Mouse (Mus musculus) midbrain, embryonic 16.5 days (tissue): Measurements from ENCODE around the gene Usp22. TPM values are rescaled to one million over a fixed set of nuclear protein-coding genes. Genes with fewer than 3 reads are reported as not detected.
A peak's percentile ranks its signal among the peaks of the same experiment; 100 is the strongest.
"Not testable (repeated sequence)": the region's sequence is repeated elsewhere in the genome, so short reads cannot be mapped to it uniquely, and the experiment has no call there.

Source experiments
- ATAC-seq: fragments of 200-750 bp; cut with Nextera tagmentation; 2 replicates; pipeline ENCODE4 v1.8.0; 2017; ENCODE audit warnings: moderate TSS enrichment
- H3K27ac ChIP-seq: fragments of 300-500 bp; sonication (generic); 2 replicates; pipeline ENCODE4 v1.5.1; 2014; ENCODE audit warnings: mild to moderate bottlenecking, low read length, mixed read lengths
- H3K27me3 ChIP-seq: fragments of 300-500 bp; sonication (generic); 2 replicates; pipeline ENCODE4 v1.6.1; 2014; ENCODE audit warnings: low read depth, low read length, mixed read lengths; ENCODE audit not compliant: control insufficient read depth, insufficient read depth
- H3K36me3 ChIP-seq: fragments of 300-500 bp; sonication (generic); 2 replicates; pipeline ENCODE4 v1.6.1; 2014; ENCODE audit warnings: mild to moderate bottlenecking, low read length, moderate library complexity, mixed read lengths; ENCODE audit not compliant: control insufficient read depth, insufficient read depth
- H3K4me1 ChIP-seq: fragments of 300-500 bp; sonication (generic); 2 replicates; pipeline ENCODE4 v1.6.1; 2014; ENCODE audit warnings: mild to moderate bottlenecking, low read length, mixed read lengths; ENCODE audit not compliant: control insufficient read depth, insufficient read depth
- H3K4me2 ChIP-seq: fragments of 300-500 bp; sonication (generic); 2 replicates; pipeline ENCODE4 v1.6.1; 2014; ENCODE audit warnings: mild to moderate bottlenecking, low read length, mixed read lengths
- H3K4me3 ChIP-seq: fragments of 300-500 bp; sonication (generic); 2 replicates; pipeline ENCODE4 v1.5.1; 2014; ENCODE audit warnings: low read depth, mild to moderate bottlenecking, low read length, moderate library complexity, mixed read lengths
- H3K9ac ChIP-seq: fragments of 300-500 bp; sonication (generic); 2 replicates; pipeline ENCODE4 v1.6.1; 2014; ENCODE audit warnings: low read depth, low read length, mixed read lengths
- H3K9me3 ChIP-seq: fragments of 300-500 bp; sonication (generic); replicated peaks from 2 replicates; pipeline ENCODE4 v1.6.1; 2014; ENCODE audit warnings: mild to moderate bottlenecking, low read length, mixed read lengths; ENCODE audit not compliant: control insufficient read depth, poor library complexity, severe bottlenecking
- WGBS: fragments of 180-500 bp; shearing (Covaris S2); extraction: QIAGEN DNeasy Blood & Tissue Kit; methylation state at CpG from one replicate; pipeline ENCODE4 v1.1.7; 2014; 5-methylcytosine and 5-hydroxymethylcytosine counted together
- polyA plus RNA-seq: library from polyadenylated mRNA; unstranded; fragments of >200 nt; fragmentation: Nextera tagmentation; extraction: Ambion mirVana; gene quantifications from 2 replicates; pipeline ENCODE4 v1.2.1, GENCODE M21; 2015

The Usp22 gene
- polyA plus RNA-seq, 1 experiment from 2014 or later, result 439 TPM

DNA sequence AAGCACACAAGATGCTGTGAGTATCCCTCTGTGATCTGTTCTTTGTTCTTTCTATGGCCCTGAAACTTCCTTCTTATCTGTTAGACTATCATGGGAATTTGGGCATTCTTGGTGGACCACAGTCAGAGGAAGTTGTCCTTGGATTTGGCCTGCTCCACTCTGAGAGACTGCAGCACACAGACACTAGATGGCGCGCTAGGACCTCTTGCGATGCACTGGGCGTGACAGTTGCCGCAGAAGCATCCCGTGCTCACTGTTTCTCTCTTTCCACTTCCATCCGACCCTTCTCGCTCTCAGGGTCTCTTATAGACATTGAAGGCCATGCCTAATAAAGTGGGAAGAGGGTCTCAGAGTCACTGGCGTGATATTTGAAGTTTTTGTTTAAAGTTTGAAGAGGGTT lies 18.5 kb upstream of the Usp22 start:
- WGBS, result 8% methylated on average over 9 of the region's 9 CpGs
- peak; percentile 60; the same call in 1 of the 2 replicates for ATAC-seq
- no peak overlapping the region for H3K4me2 ChIP-seq
- no peak overlapping the region for H3K9ac ChIP-seq
- H3K4me1 ChIP-seq, result no peaks in the 10 kb centered on the region
- H3K27ac ChIP-seq, result no peak overlapping the region
- H3K27me3 ChIP-seq, result no peaks in the 10 kb centered on the region
- H3K9me3 ChIP-seq, result no peaks in the 10 kb centered on the region
- no peaks in the 10 kb centered on the region for H3K36me3 ChIP-seq
- no peak overlapping the region for H3K4me3 ChIP-seq

DNA sequence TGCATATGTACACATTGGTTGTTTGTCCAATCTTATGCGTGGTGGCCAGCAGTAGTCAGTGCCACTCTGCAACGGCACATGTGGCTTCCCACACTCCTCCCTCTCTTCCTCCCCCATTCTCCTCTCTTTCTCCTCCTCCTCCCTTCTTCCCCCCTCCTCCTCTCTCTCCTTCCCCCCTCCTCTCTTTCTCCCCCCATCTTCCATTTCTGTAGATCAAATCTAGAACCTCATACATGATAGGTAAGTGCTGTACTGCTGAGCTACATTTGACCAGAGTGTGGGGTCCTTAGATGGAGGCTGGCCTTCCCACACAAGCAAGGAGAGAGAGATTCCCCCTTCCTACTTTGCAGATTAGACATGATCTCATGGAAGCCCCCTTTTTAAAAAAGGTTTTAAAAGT lies 17.9 kb upstream of the Usp22 start:
- no peaks in the 10 kb centered on the region for H3K4me1 ChIP-seq
- no peaks in the 10 kb centered on the region for H3K36me3 ChIP-seq
- H3K9me3 ChIP-seq, result no peaks in the 10 kb centered on the region
- no peak overlapping the region for H3K27ac ChIP-seq
- WGBS, result 97% methylated on average over 2 of the region's 2 CpGs
- H3K4me2 ChIP-seq, result no peak overlapping the region
- no peak overlapping the region for H3K9ac ChIP-seq
- ATAC-seq, result no peak
- H3K27me3 ChIP-seq, result no peaks in the 10 kb centered on the region
- no peak overlapping the region for H3K4me3 ChIP-seq

DNA sequence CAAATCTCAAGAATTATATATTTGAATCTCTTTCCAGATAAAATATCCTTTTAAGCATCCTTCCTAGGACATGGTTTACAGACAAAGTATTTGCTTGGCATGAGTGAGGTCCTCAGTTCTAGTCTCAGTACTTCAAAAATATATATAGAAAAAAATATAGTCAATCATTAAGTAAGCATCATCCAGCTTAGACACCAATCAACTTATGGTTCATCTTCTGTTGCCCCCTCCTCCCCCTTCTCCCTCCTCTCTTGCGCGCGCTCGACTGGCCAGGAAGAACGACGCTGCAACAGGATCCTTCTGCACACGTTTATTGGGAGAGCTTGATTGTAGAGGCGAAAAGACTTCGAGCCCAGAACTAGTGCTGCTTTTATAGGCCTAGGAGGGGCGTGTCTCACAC lies 17.3 kb upstream of the Usp22 start:
- H3K9me3 ChIP-seq, H3K4me1 ChIP-seq, H3K36me3 ChIP-seq, H3K4me3 ChIP-seq, H3K9ac ChIP-seq, H3K4me2 ChIP-seq, H3K27me3 ChIP-seq, H3K27ac ChIP-seq, ATAC-seq: not testable (repeated sequence)
- WGBS, result 91% methylated on average over 7 of the region's 10 CpGs

DNA sequence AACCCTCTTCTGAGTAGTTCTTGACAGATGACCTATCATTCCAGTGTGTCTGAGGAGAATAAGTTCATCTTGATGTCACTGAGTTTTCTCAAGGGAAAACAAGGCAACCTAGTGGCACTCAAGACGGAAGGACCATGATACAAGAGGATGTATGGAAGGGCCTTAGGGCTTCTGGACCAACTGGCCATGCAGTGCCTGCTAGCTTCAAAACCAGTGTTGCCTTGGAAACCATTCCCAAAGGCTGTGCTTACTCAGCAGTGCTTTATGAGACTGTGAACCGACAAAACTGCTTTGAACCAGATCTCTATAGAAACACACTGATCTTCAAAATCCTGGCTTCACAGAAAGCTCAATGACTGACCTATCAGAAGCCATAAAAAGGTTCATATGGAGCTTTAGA lies 15.9 kb upstream of the Usp22 start:
- Histone ChIP-seq H3K4me3 (no peak overlapping the region), H3K27me3 (no peaks in the 10 kb centered on the region), H3K4me1 (no peaks in the 10 kb centered on the region), H3K36me3 (no peaks in the 10 kb centered on the region), H3K9me3 (no peaks in the 10 kb centered on the region), H3K9ac (no peak overlapping the region), H3K27ac (peak overlapping the region; percentile 31; the same call in 1 of the 2 replicates), H3K4me2 (no peak overlapping the region)
- 0 out of 2 replicates have a peak, but pooled peaks have one; percentile 45 for ATAC-seq
- 35% methylated on average over 2 of the region's 2 CpGs for WGBS

DNA sequence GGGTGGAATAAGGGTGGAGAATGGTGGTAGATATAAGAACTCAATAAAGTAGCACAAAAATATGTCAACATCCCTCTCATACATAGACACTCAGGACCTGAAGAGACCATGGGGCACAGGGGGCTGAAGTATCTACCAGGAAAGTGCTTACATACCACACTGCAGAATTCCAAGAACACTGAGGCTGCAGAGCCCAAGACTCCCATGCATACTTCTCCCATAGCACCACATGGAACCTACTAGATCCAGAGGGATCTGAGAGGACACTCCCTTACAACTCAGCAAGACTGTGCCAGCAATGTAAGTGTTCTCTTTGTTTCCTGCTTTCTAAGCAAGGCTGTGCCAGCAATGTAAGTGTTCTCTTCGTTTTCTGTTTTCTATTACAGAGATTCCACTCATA lies 9.0 kb upstream of the Usp22 start:
- Histone ChIP-seq H3K27me3 (no peaks in the 10 kb centered on the region), H3K36me3 (no peaks in the 10 kb centered on the region), H3K4me1 (no peaks in the 10 kb centered on the region), H3K9me3 (no peaks in the 10 kb centered on the region), H3K4me3 (no peak overlapping the region), H3K4me2 (no peak overlapping the region), H3K9ac (no peak overlapping the region), H3K27ac (no peak overlapping the region)
- no peak for ATAC-seq
- WGBS, result 71% methylated on average over 1 of the region's 1 CpGs

DNA sequence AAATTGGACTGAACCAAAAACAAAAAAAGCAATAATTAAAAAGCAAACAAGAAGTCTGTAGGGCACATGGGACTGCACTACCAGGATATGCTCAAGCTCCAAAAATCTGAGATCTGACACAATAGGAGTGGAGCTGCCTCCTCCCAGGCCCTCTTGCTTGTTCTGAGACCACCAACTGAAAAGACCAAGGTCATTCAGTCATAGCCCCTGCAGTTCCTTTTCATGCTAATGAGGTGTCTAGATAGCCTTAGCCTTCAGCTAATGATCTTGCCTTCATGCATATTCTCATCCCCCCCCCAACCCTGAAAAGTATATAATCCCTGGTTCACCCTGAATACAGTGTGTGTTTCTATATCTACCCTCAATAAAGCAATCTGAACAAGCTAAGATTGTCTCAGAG lies 6.8 kb upstream of the Usp22 start:
- no peak overlapping the region for H3K27ac ChIP-seq
- no peaks in the 10 kb centered on the region for H3K36me3 ChIP-seq
- H3K4me3 ChIP-seq, result no peak overlapping the region
- H3K9me3 ChIP-seq, result no peaks in the 10 kb centered on the region
- H3K27me3 ChIP-seq, result no peaks in the 10 kb centered on the region
- H3K4me2 ChIP-seq, result no peak overlapping the region
- no peak overlapping the region for H3K9ac ChIP-seq
- ATAC-seq, result no peak
- no peaks in the 10 kb centered on the region for H3K4me1 ChIP-seq

DNA sequence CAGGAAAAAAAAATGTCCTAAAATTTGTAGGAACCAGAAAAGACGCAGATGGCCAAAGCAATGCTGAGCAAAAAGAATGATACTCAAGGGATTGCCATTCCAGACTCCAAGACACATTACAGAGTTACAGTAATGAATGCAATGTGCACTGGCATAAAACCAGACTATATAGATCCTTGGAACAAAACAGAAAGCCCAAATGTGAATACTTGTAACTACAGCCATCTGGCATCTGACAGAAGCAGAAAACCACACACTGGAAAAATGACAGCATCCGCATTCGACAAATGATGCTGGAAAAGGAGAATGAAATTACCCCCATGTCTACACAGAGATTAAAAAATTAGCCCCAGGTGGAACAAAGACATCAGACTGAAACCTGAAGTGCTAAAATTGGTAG lies 5.5 kb upstream of the Usp22 start:
- WGBS, result 91% methylated on average over 3 of the region's 3 CpGs
- Histone ChIP-seq H3K9ac (no peak overlapping the region), H3K4me2 (no peak overlapping the region), H3K9me3 (no peaks in the 10 kb centered on the region), H3K4me1 (peaks cover 6% of the 10 kb centered on the region), H3K27ac (no peak overlapping the region), H3K27me3 (no peaks in the 10 kb centered on the region), H3K36me3 (no peaks in the 10 kb centered on the region), H3K4me3 (no peak overlapping the region)
- ATAC-seq, result no peak

DNA sequence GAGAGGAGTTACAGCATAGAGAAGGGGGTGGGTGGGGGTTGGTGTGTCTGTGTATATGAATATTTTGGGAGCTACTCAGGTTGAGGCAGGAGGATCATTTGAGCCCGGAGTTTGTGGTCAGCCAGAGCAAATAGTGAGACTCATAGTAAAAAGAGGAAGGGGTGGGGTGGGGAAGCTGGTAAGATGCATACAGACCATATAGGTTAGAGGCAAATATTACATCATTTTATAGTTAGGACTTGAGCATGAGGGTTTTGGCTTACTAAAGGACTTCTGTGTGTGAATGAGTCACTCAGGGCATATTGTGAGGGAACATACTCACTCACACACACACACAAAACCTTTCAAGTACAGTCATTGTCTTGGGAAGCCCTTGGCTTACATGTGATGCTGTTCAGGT lies 1.5 kb upstream of the Usp22 start:
- peaks cover 27% of the 10 kb centered on the region for H3K4me1 ChIP-seq
- H3K9me3 ChIP-seq, result no peaks in the 10 kb centered on the region
- 96% methylated on average over 1 of the region's 1 CpGs for WGBS
- no peaks in the 10 kb centered on the region for H3K27me3 ChIP-seq
- H3K4me2 ChIP-seq, result no peak overlapping the region
- ATAC-seq, result no peak
- H3K4me3 ChIP-seq, result no peak overlapping the region
- H3K9ac ChIP-seq, result no peak overlapping the region
- H3K36me3 ChIP-seq, result no peaks in the 10 kb centered on the region
- peak overlapping the region; percentile 90 for H3K27ac ChIP-seq

DNA sequence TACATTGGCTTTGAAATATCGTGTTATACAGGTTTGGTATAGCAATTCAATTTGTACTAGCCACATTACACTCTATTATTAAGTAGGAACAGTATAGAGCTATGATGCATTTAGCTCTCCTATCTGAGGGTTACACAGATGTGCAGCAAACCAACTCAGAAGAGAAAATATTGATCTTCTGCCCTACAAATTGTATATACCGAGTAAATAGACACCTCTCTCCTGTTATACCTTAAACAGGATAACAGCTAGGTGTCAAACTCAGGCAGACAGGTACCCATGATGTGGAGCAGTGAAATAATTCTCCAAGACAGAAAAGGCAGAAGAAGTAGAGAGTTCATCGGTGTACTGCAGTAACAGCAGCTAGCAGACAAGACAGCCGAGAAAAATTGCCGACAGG lies 923 bp upstream of the Usp22 start:
- H3K9ac ChIP-seq, result 0 out of 2 replicates have a peak overlapping the region, but pooled peaks have one; percentile 14
- H3K27ac ChIP-seq, result peak overlapping the region; percentile 90
- H3K4me2 ChIP-seq, result peak overlapping the region; percentile 38
- no peaks in the 10 kb centered on the region for H3K27me3 ChIP-seq
- ATAC-seq, result no peak
- 65% methylated on average over 5 of the region's 5 CpGs for WGBS
- no peaks in the 10 kb centered on the region for H3K36me3 ChIP-seq
- H3K4me3 ChIP-seq, result no peak overlapping the region
- no peaks in the 10 kb centered on the region for H3K9me3 ChIP-seq
- H3K4me1 ChIP-seq, result peaks cover 33% of the 10 kb centered on the region
